Mouse (Mus musculus): ENCODE data around the gene Tub. TPM values are rescaled to one million over a fixed set of nuclear protein-coding genes. Genes with fewer than 3 reads are reported as not detected.

Tub gene
- polyA plus RNA-seq, 1 experiment from 2014 or later: 41.3 TPM

GRCm38 (mm10) chr7:109050831-109051230 lies 100.7 kb downstream of the Tub start:
- WGBS: 87% methylated on average over 1 of the region's 1 CpGs

GRCm38 (mm10) chr7:109059536-109059935 lies 109.4 kb downstream of the Tub start:
- H3K27me3 ChIP-seq: no peaks in the 10 kb centered on the region
- H3K4me2 ChIP-seq: no peak overlapping the region
- no peak overlapping the region for H3K27ac ChIP-seq
- WGBS: 96% methylated on average over 4 of the region's 4 CpGs
- H3K4me1 ChIP-seq (replicated peaks): no peaks in the 10 kb centered on the region
- peaks cover 12% of the 10 kb centered on the region for H3K36me3 ChIP-seq
- ATAC-seq (ENCODE audit: low FRiP score): no peak
- H3K9ac ChIP-seq: no peak overlapping the region
- no peak overlapping the region for H3K4me3 ChIP-seq
- no peaks in the 10 kb centered on the region for H3K9me3 ChIP-seq

More at GRCm38 (mm10) chr7:109050831-109051230, 100.7 kb downstream of the Tub start:
- H3K9ac ChIP-seq: no peak overlapping the region
- H3K4me1 ChIP-seq (replicated peaks): no peaks in the 10 kb centered on the region
- H3K27ac ChIP-seq: no peak overlapping the region
- ATAC-seq (ENCODE audit: low FRiP score): no peak
- H3K4me2 ChIP-seq: no peak overlapping the region
- H3K36me3 ChIP-seq: peaks cover 22% of the 10 kb centered on the region
- no peaks in the 10 kb centered on the region for H3K9me3 ChIP-seq
- no peak overlapping the region for H3K4me3 ChIP-seq
- H3K27me3 ChIP-seq: no peaks in the 10 kb centered on the region

GRCm38 (mm10) chr7:109069641-109070040 lies 119.5 kb downstream of the Tub start:
- no peak overlapping the region for H3K4me3 ChIP-seq
- no peak overlapping the region for H3K9ac ChIP-seq
- H3K4me2 ChIP-seq: no peak overlapping the region
- ATAC-seq (ENCODE audit: low FRiP score): no peak
- H3K9me3 ChIP-seq: no peaks in the 10 kb centered on the region
- no peaks in the 10 kb centered on the region for H3K36me3 ChIP-seq
- no peaks in the 10 kb centered on the region for H3K27me3 ChIP-seq
- no peaks in the 10 kb centered on the region for H3K4me1 ChIP-seq (replicated peaks)
- 86% methylated on average over 4 of the region's 4 CpGs for WGBS
- H3K27ac ChIP-seq: no peak overlapping the region

- Histone ChIP-seq H3K4me2 (no peak overlapping the region), H3K27me3 (no peaks in the 10 kb centered on the region), H3K36me3 (peaks cover 3% of the 10 kb centered on the region; the same call in 1 of the 2 replicates), H3K4me1 (replicated peaks) (no peaks in the 10 kb centered on the region), H3K27ac (no peak overlapping the region), H3K9me3 (no peaks in the 10 kb centered on the region), H3K9ac (no peak overlapping the region), H3K4me3 (no peak overlapping the region)
- 81% methylated on average over 5 of the region's 5 CpGs for WGBS
- ATAC-seq (ENCODE audit: low FRiP score): no peak
These were observed 122.2 kb downstream of the Tub start for GRCm38 (mm10) chr7:109072326-109072725.

GRCm38 (mm10) chr7:109082269-109083112 lies 132.4 kb downstream of the Tub start:
- ATAC-seq (ENCODE audit: low FRiP score): no peak
- WGBS: 22% methylated on average over 12 of the region's 12 CpGs
- H3K4me3 ChIP-seq: peak overlapping the region; percentile 86
- H3K4me2 ChIP-seq: peak overlapping the region; percentile 75
- peak overlapping the region; percentile 19; the same call in 1 of the 2 replicates for H3K27ac ChIP-seq
- H3K9ac ChIP-seq: peak overlapping the region; percentile 87
- no peaks in the 10 kb centered on the region for H3K9me3 ChIP-seq
- H3K27me3 ChIP-seq: peaks cover 12% of the 10 kb centered on the region; the same call in 1 of the 2 replicates
- H3K4me1 ChIP-seq (replicated peaks): peaks cover 16% of the 10 kb centered on the region
- H3K36me3 ChIP-seq: no peaks in the 10 kb centered on the region

- peak; percentile 94 for ATAC-seq (ENCODE audit: low FRiP score)
- H3K4me2 ChIP-seq: peak within 1 kb of the TSS; percentile 75
These were observed 133.1 kb downstream of the Tub start, which contains the start of gene Ric3 for GRCm38 (mm10) chr7:109083113-109083812. Gene Ric3 (minus strand): TSS chr7:109083331.

GRCm38 (mm10) chr7:109083813-109084184 lies 133.7 kb downstream of the Tub start:
- Histone ChIP-seq H3K27me3 (peaks cover 12% of the 10 kb centered on the region; the same call in 1 of the 2 replicates), H3K27ac (no peak overlapping the region), H3K9me3 (no peaks in the 10 kb centered on the region), H3K4me1 (replicated peaks) (peaks cover 16% of the 10 kb centered on the region), H3K4me3 (no peak overlapping the region), H3K4me2 (peak overlapping the region; percentile 75), H3K9ac (no peak overlapping the region), H3K36me3 (no peaks in the 10 kb centered on the region)
- 86% methylated on average over 4 of the region's 4 CpGs for WGBS
- no peak for ATAC-seq (ENCODE audit: low FRiP score)

More at GRCm38 (mm10) chr7:109083113-109083812, 133.1 kb downstream of the Tub start, which contains the start of gene Ric3:
- peak within 1 kb of the TSS; percentile 86 for H3K4me3 ChIP-seq
- 5% methylated on average over 50 of the region's 50 CpGs for WGBS
- peak within 1 kb of the TSS; percentile 87 for H3K9ac ChIP-seq
- peaks cover 16% of the 10 kb centered on the region for H3K4me1 ChIP-seq (replicated peaks)
- H3K27me3 ChIP-seq: peaks cover 12% of the 10 kb centered on the region; the same call in 1 of the 2 replicates
- H3K36me3 ChIP-seq: no peaks in the 10 kb centered on the region
- H3K9me3 ChIP-seq: no peaks in the 10 kb centered on the region
- H3K27ac ChIP-seq: peak within 1 kb of the TSS; percentile 19; the same call in 1 of the 2 replicates

Other genes starting within 250 kb of the Tub start
- gene Olfr512, start 237.0 kb upstream of the Tub start, polyA plus RNA-seq (2015; fragmentation: Nextera tagmentation; extraction: Ambion mirVana): not detected in 2 replicates
- not detected in 2 replicates for gene Olfr513, start 199.4 kb upstream of the Tub start, polyA plus RNA-seq (2015; fragmentation: Nextera tagmentation; extraction: Ambion mirVana)
- not detected in 2 replicates for gene Olfr514, start 124.3 kb upstream of the Tub start, polyA plus RNA-seq (2015; fragmentation: Nextera tagmentation; extraction: Ambion mirVana)
- not detected in 2 replicates for gene Olfr516, start 99.8 kb upstream of the Tub start, polyA plus RNA-seq (2015; fragmentation: Nextera tagmentation; extraction: Ambion mirVana)
- not detected in 2 replicates for gene Olfr517, start 78.0 kb upstream of the Tub start, polyA plus RNA-seq (2015; fragmentation: Nextera tagmentation; extraction: Ambion mirVana)
- gene Olfr518, start 65.3 kb upstream of the Tub start, polyA plus RNA-seq (2015; fragmentation: Nextera tagmentation; extraction: Ambion mirVana): not detected in 2 replicates
- gene Olfr519, start 55.9 kb upstream of the Tub start, polyA plus RNA-seq (2015; fragmentation: Nextera tagmentation; extraction: Ambion mirVana): not detected in 2 replicates
- 0.04 TPM in 1 of 2 replicates, not detected in the other for gene Nlrp10, start 20.2 kb upstream of the Tub start, polyA plus RNA-seq (2015; fragmentation: Nextera tagmentation; extraction: Ambion mirVana)
- 78.4 and 80.6 TPM in 2 replicates for gene Eif3f, start 15.9 kb upstream of the Tub start, polyA plus RNA-seq (2015; fragmentation: Nextera tagmentation; extraction: Ambion mirVana)
- gene Ric3, start 133.0 kb downstream of the Tub start, polyA plus RNA-seq (2015; fragmentation: Nextera tagmentation; extraction: Ambion mirVana): 28.3 and 30.1 TPM in 2 replicates
- gene Lmo1, start 224.9 kb downstream of the Tub start, polyA plus RNA-seq (2015; fragmentation: Nextera tagmentation; extraction: Ambion mirVana): 42.8 and 49.8 TPM in 2 replicates

Measured in hindbrain, embryonic 13.5 days (tissue).